Mouse (Mus musculus) forebrain, embryonic 10.5 days (tissue): Measurements from ENCODE around the gene Pdx1. TPM values are rescaled to one million over a fixed set of nuclear protein-coding genes. Genes with fewer than 3 reads are reported as not detected.
A peak's percentile ranks its signal among the peaks of the same experiment; 100 is the strongest.

Source experiments
- DNase-seq: peaks from one replicate; pipeline ENCODE4 v3.0.0-alpha.2; 2017; ENCODE audit warnings: low spot score; ENCODE audit errors: extremely low spot score
- H3K27ac ChIP-seq: fragments of 300-500 bp; sonication (generic); 2 replicates; pipeline ENCODE4 v1.5.1; 2016; ENCODE audit warnings: mild to moderate bottlenecking
- H3K27me3 ChIP-seq: fragments of 300-500 bp; sonication (generic); 2 replicates; pipeline ENCODE4 v1.6.1; 2016; ENCODE audit warnings: mild to moderate bottlenecking; ENCODE audit not compliant: poor library complexity, severe bottlenecking
- H3K36me3 ChIP-seq: fragments of 300-500 bp; sonication (generic); replicated peaks from 2 replicates; pipeline ENCODE4 v1.6.1; 2016; ENCODE audit warnings: mild to moderate bottlenecking, moderate library complexity
- H3K4me1 ChIP-seq: fragments of 300-500 bp; sonication (generic); 2 replicates; pipeline ENCODE4 v1.6.1; 2016
- H3K4me3 ChIP-seq: fragments of 300-500 bp; sonication (generic); 2 replicates; pipeline ENCODE4 v1.5.1; 2016; ENCODE audit warnings: mild to moderate bottlenecking, moderate library complexity
- H3K9me3 ChIP-seq: fragments of 300-500 bp; sonication (generic); 2 replicates; pipeline ENCODE4 v1.6.1; 2016; ENCODE audit warnings: mild to moderate bottlenecking, moderate library complexity
- WGBS: fragments of 180-500 bp; shearing (Covaris S2); methylation state at CpG from one replicate; pipeline ENCODE4 v1.1.7; 2016; 5-methylcytosine and 5-hydroxymethylcytosine counted together
- polyA plus RNA-seq: library from polyadenylated mRNA; unstranded; fragments of >200 nt; fragmentation: Nextera tagmentation; extraction: Ambion mirVana; gene quantifications from 2 replicates; pipeline ENCODE4 v1.2.1, GENCODE M21; 2016

Gene Pdx1
- polyA plus RNA-seq, result not detected in 2 replicates

GRCm38 (mm10) chr5:147269926-147270672 is at the start of gene Pdx1:
Gene Pdx1 (plus strand): TSS chr5:147269959.
- Histone ChIP-seq H3K36me3 (no peaks in the 10 kb centered on the region), H3K27me3 (peaks cover 100% of the 10 kb centered on the region), H3K27ac (no peak within 1 kb of the TSS), H3K4me3 (peak within 1 kb of the TSS; percentile 16; the same call in 1 of the 2 replicates), H3K4me1 (peaks cover 7% of the 10 kb centered on the region), H3K9me3 (no peaks in the 10 kb centered on the region)
- peak; percentile 56 for DNase-seq
- under 1% methylated on average over 44 of the region's 44 CpGs for WGBS

DNA sequence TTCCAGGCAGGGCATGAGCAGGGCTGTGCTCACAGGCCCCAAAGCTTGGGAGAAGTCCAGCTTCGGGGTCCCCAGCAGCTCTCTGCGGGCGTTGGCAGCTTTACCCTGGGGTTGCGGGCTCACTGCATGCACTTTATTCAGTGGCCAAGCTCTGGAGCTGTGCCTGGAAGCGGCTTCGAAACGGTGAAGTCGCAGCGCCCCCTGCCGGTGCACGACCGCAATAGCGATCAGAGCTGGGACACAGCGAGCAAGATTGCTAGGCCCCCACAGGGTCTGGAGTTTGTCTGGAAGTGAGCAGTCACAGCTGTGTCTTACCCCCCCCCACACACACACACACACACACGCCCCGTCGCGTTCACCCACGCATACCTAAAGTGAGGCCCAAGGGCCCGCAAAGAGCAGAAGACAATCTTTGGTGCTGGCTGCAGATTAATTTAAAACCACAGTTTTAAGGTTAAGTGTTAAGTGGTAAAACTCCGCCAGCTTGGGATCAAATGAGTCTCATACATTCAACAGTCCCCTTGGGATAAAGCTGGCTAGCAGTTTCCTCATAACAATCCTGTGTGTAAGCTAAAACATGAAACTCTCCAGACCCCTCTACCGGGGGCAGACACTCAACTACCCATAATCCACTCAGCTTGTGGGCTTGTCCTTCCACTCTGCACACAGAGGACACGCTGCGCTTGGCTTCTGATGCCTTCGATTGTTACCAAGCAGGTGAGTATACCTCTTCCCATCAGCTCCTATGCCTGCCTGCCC is 42.2 kb upstream of the Pdx1 start:
- Histone ChIP-seq H3K27ac (no peak overlapping the region), H3K4me3 (no peak overlapping the region), H3K27me3 (peaks cover 80% of the 10 kb centered on the region), H3K9me3 (no peaks in the 10 kb centered on the region), H3K36me3 (no peaks in the 10 kb centered on the region), H3K4me1 (peaks cover 45% of the 10 kb centered on the region)
- WGBS, result 18% methylated on average over 25 of the region's 25 CpGs
- DNase-seq, result peak; percentile 86

GRCm38 (mm10) chr5:147235406-147236309 is 34.1 kb upstream of the Pdx1 start:
- Histone ChIP-seq H3K27ac (no peak overlapping the region), H3K27me3 (peaks cover 11% of the 10 kb centered on the region), H3K9me3 (no peaks in the 10 kb centered on the region), H3K4me3 (no peak overlapping the region), H3K36me3 (no peaks in the 10 kb centered on the region), H3K4me1 (no peaks in the 10 kb centered on the region)
- DNase-seq, result no peak
- 88% methylated on average over 21 of the region's 21 CpGs for WGBS

DNA sequence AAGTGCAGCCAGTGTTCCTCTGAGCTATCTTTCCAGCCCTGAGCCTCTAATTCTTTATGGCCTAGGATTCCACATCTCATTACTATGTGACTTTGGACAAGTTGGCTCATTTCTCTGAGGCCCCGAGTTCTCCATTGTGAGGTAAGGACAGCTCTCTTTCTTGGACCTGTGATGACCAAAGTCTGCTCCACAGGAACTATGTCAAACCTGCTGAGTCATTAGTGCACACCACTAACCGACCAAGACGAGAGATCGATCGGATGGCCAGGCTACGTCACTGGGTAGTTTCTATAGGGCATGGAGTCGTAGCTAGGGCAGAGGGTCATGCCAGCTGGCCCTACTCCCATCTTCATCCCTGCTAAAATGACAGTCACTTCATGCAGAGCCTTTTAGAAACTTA is 25.9 kb upstream of the Pdx1 start:
- Histone ChIP-seq H3K36me3 (no peaks in the 10 kb centered on the region), H3K9me3 (no peaks in the 10 kb centered on the region), H3K27me3 (no peaks in the 10 kb centered on the region), H3K27ac (no peak overlapping the region), H3K4me1 (no peaks in the 10 kb centered on the region), H3K4me3 (no peak overlapping the region)
- DNase-seq, result no peak
- WGBS, result 87% methylated on average over 7 of the region's 7 CpGs

- H3K4me1 ChIP-seq, result no peaks in the 10 kb centered on the region
- no peak for DNase-seq
- H3K36me3 ChIP-seq, result no peaks in the 10 kb centered on the region
- peaks cover 46% of the 10 kb centered on the region for H3K27me3 ChIP-seq
- WGBS, result 88% methylated on average over 1 of the region's 1 CpGs
- H3K9me3 ChIP-seq, result no peaks in the 10 kb centered on the region
- no peak overlapping the region for H3K4me3 ChIP-seq
- H3K27ac ChIP-seq, result no peak overlapping the region
These were observed 9.6 kb upstream of the Pdx1 start for GRCm38 (mm10) chr5:147260189-147260588.

- DNase-seq, result no peak
- H3K27me3 ChIP-seq, result peaks cover 52% of the 10 kb centered on the region
- no peak overlapping the region for H3K4me3 ChIP-seq
- no peaks in the 10 kb centered on the region for H3K9me3 ChIP-seq
- WGBS, result 88% methylated on average over 4 of the region's 4 CpGs
- H3K27ac ChIP-seq, result no peak overlapping the region
- H3K36me3 ChIP-seq, result no peaks in the 10 kb centered on the region
- no peaks in the 10 kb centered on the region for H3K4me1 ChIP-seq
These were observed 9.0 kb upstream of the Pdx1 start for GRCm38 (mm10) chr5:147260778-147261177.

GRCm38 (mm10) chr5:147261899-147262541 is 7.7 kb upstream of the Pdx1 start:
- H3K27ac ChIP-seq, result no peak overlapping the region
- no peak for DNase-seq
- WGBS, result 72% methylated on average over 11 of the region's 11 CpGs
- H3K4me1 ChIP-seq, result no peaks in the 10 kb centered on the region
- no peaks in the 10 kb centered on the region for H3K9me3 ChIP-seq
- H3K4me3 ChIP-seq, result no peak overlapping the region
- H3K36me3 ChIP-seq, result no peaks in the 10 kb centered on the region
- peaks cover 65% of the 10 kb centered on the region for H3K27me3 ChIP-seq

DNA sequence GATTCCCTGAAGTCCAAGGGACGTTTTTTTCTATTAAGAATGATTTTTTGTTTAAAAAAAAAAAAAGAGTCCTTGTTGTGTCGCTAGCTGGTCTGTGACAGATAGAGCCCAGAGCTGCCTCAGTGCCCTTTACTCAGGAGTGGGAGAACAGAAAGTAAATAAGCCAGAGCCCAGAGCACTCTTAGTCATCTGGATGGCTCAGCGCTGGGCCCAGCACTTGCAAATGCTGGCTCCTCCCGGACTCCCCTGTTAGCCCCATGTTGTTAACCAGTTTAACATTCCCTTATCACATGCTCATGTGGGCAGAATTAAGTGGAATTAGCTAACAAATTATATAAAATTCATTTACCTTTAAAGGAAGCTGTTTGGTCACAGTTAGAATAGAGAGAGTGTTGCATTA is 5.8 kb upstream of the Pdx1 start:
- Histone ChIP-seq H3K27me3 (peaks cover 84% of the 10 kb centered on the region), H3K27ac (no peak overlapping the region), H3K4me3 (no peak overlapping the region), H3K36me3 (no peaks in the 10 kb centered on the region), H3K4me1 (no peaks in the 10 kb centered on the region), H3K9me3 (no peaks in the 10 kb centered on the region)
- 58% methylated on average over 4 of the region's 4 CpGs for WGBS
- DNase-seq, result no peak

GRCm38 (mm10) chr5:147267434-147267833 is 2.3 kb upstream of the Pdx1 start:
- DNase-seq, result no peak
- 14% methylated on average over 6 of the region's 6 CpGs for WGBS

GRCm38 (mm10) chr5:147268728-147269127 is 1.0 kb upstream of the Pdx1 start:
- H3K27me3 ChIP-seq, result peaks cover 100% of the 10 kb centered on the region
- no peaks in the 10 kb centered on the region for H3K9me3 ChIP-seq
- under 1% methylated on average over 8 of the region's 8 CpGs for WGBS
- no peak overlapping the region for H3K4me3 ChIP-seq
- H3K36me3 ChIP-seq, result no peaks in the 10 kb centered on the region
- no peak for DNase-seq
- H3K4me1 ChIP-seq, result peaks cover 7% of the 10 kb centered on the region
- no peak overlapping the region for H3K27ac ChIP-seq

More at GRCm38 (mm10) chr5:147267434-147267833, 2.3 kb upstream of the Pdx1 start:
- H3K27me3 ChIP-seq, result peaks cover 99% of the 10 kb centered on the region
- H3K4me1 ChIP-seq, result peaks cover 7% of the 10 kb centered on the region
- no peak overlapping the region for H3K27ac ChIP-seq
- H3K36me3 ChIP-seq, result no peaks in the 10 kb centered on the region
- H3K9me3 ChIP-seq, result no peaks in the 10 kb centered on the region
- no peak overlapping the region for H3K4me3 ChIP-seq

DNA sequence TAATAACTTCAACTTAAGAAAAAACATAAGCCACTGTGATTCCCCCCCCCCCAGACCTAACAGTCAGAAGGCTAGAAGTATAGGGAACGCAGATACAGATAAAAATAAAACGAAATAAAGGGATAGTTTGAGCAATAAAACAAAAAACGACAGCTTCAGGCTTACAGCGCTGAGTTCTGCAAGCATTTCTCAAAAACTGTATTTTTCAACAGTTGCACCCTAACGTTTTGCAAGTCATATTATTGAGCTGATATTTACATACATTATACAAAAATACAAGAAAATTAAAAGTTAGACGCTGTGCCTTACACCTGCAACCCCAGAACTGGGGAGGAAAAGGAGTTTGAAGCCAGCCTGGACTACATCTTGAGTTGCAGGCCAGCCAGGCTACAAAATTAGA is 388 bp upstream of the Pdx1 start:
- H3K9me3 ChIP-seq, result no peaks in the 10 kb centered on the region
- DNase-seq, result no peak
- H3K4me3 ChIP-seq, result no peak overlapping the region
- peaks cover 100% of the 10 kb centered on the region for H3K27me3 ChIP-seq
- 2% methylated on average over 6 of the region's 6 CpGs for WGBS
- no peaks in the 10 kb centered on the region for H3K36me3 ChIP-seq
- peaks cover 7% of the 10 kb centered on the region for H3K4me1 ChIP-seq
- no peak overlapping the region for H3K27ac ChIP-seq
